Mouse (Mus musculus): ENCODE data around the gene Bcan. TPM values are rescaled to one million over a fixed set of nuclear protein-coding genes. Genes with fewer than 3 reads are reported as not detected.
A peak's percentile ranks its signal among the peaks of the same experiment; 100 is the strongest.

Bcan gene
- polyA plus RNA-seq, 1 experiment from 2014 or later = 139 TPM

- ATAC-seq (ENCODE audit: low FRiP score) = no peak
- Histone ChIP-seq H3K4me2 (no peak overlapping the region), H3K4me1 (peaks cover 34% of the 10 kb centered on the region), H3K9me3 (replicated peaks) (no peaks in the 10 kb centered on the region), H3K27ac (replicated peaks) (no peak overlapping the region), H3K9ac (replicated peaks) (no peak overlapping the region), H3K27me3 (replicated peaks) (peaks cover 88% of the 10 kb centered on the region), H3K36me3 (no peaks in the 10 kb centered on the region), H3K4me3 (replicated peaks) (no peak overlapping the region)
- WGBS = 24% methylated on average over 11 of the region's 11 CpGs
These were observed 4.7 kb downstream of the Bcan start for GRCm38 (mm10) chr3:87995331-87995730.

- Histone ChIP-seq H3K4me3 (replicated peaks) (no peak overlapping the region), H3K27me3 (replicated peaks) (peaks cover 71% of the 10 kb centered on the region), H3K4me1 (peaks cover 22% of the 10 kb centered on the region), H3K9me3 (replicated peaks) (no peaks in the 10 kb centered on the region), H3K27ac (replicated peaks) (no peak overlapping the region), H3K9ac (replicated peaks) (no peak overlapping the region), H3K4me2 (no peak overlapping the region), H3K36me3 (no peaks in the 10 kb centered on the region)
- no peak for ATAC-seq (ENCODE audit: low FRiP score)
- WGBS = 12% methylated on average over 3 of the region's 6 CpGs
These were observed 6.6 kb downstream of the Bcan start for GRCm38 (mm10) chr3:87993436-87993835.

- H3K27me3 ChIP-seq (replicated peaks) = peaks cover 36% of the 10 kb centered on the region
- 45% methylated on average over 10 of the region's 10 CpGs for WGBS
- H3K4me1 ChIP-seq = peaks cover 37% of the 10 kb centered on the region
These were observed 10.1 kb downstream of the Bcan start for GRCm38 (mm10) chr3:87989935-87990334.

GRCm38 (mm10) chr3:87988068-87988467 is 12.0 kb downstream of the Bcan start:
- Histone ChIP-seq H3K4me1 (peaks cover 53% of the 10 kb centered on the region), H3K4me3 (replicated peaks) (peak overlapping the region; percentile 31), H3K27ac (replicated peaks) (peak overlapping the region; percentile 67), H3K4me2 (peak overlapping the region; percentile 63), H3K27me3 (replicated peaks) (peaks cover 17% of the 10 kb centered on the region), H3K9ac (replicated peaks) (peak overlapping the region; percentile 48), H3K36me3 (no peaks in the 10 kb centered on the region), H3K9me3 (replicated peaks) (no peaks in the 10 kb centered on the region)
- 4% methylated on average over 15 of the region's 15 CpGs for WGBS
- ATAC-seq (ENCODE audit: low FRiP score) = peak; percentile 19

More at GRCm38 (mm10) chr3:87989935-87990334, 10.1 kb downstream of the Bcan start:
- no peaks in the 10 kb centered on the region for H3K36me3 ChIP-seq
- no peak overlapping the region for H3K4me2 ChIP-seq
- H3K9me3 ChIP-seq (replicated peaks) = no peaks in the 10 kb centered on the region
- ATAC-seq (ENCODE audit: low FRiP score) = no peak
- no peak overlapping the region for H3K9ac ChIP-seq (replicated peaks)
- H3K27ac ChIP-seq (replicated peaks) = no peak overlapping the region
- H3K4me3 ChIP-seq (replicated peaks) = no peak overlapping the region

- Histone ChIP-seq H3K4me3 (replicated peaks) (peak overlapping the region; percentile 31), H3K27me3 (replicated peaks) (peaks cover 13% of the 10 kb centered on the region), H3K36me3 (no peaks in the 10 kb centered on the region), H3K27ac (replicated peaks) (peak overlapping the region; percentile 67), H3K4me1 (peaks cover 57% of the 10 kb centered on the region), H3K4me2 (peak overlapping the region; percentile 63), H3K9ac (replicated peaks) (peak overlapping the region; percentile 48), H3K9me3 (replicated peaks) (no peaks in the 10 kb centered on the region)
- WGBS = 2% methylated on average over 15 of the region's 15 CpGs
- peak; percentile 80 for ATAC-seq (ENCODE audit: low FRiP score)
These were observed 12.4 kb downstream of the Bcan start for GRCm38 (mm10) chr3:87987633-87988032.

GRCm38 (mm10) chr3:87986868-87987267 is 13.2 kb downstream of the Bcan start:
- Histone ChIP-seq H3K36me3 (no peaks in the 10 kb centered on the region), H3K27ac (replicated peaks) (peak overlapping the region; percentile 67), H3K9me3 (replicated peaks) (no peaks in the 10 kb centered on the region), H3K4me3 (replicated peaks) (peak overlapping the region; percentile 31), H3K27me3 (replicated peaks) (peaks cover 11% of the 10 kb centered on the region), H3K4me1 (peaks cover 64% of the 10 kb centered on the region), H3K9ac (replicated peaks) (peak overlapping the region; percentile 48), H3K4me2 (peak overlapping the region; percentile 63)
- peak; percentile 80 for ATAC-seq (ENCODE audit: low FRiP score)
- WGBS = under 1% methylated on average over 17 of the region's 17 CpGs

GRCm38 (mm10) chr3:87985505-87986320 is 14.3 kb downstream of the Bcan start:
- peaks cover 3% of the 10 kb centered on the region; the same call in 1 of the 2 replicates for H3K27me3 ChIP-seq (replicated peaks)
- peak overlapping the region; percentile 13; the same call in 1 of the 2 replicates for H3K4me2 ChIP-seq
- no peak for ATAC-seq (ENCODE audit: low FRiP score)
- 22% methylated on average over 12 of the region's 12 CpGs for WGBS
- no peak overlapping the region for H3K9ac ChIP-seq (replicated peaks)
- peak overlapping the region; percentile 67 for H3K27ac ChIP-seq (replicated peaks)
- H3K36me3 ChIP-seq = no peaks in the 10 kb centered on the region
- H3K9me3 ChIP-seq (replicated peaks) = no peaks in the 10 kb centered on the region
- peaks cover 73% of the 10 kb centered on the region for H3K4me1 ChIP-seq
- no peak overlapping the region for H3K4me3 ChIP-seq (replicated peaks)

GRCm38 (mm10) chr3:87984094-87984493 is 15.9 kb downstream of the Bcan start:
- Histone ChIP-seq H3K36me3 (no peaks in the 10 kb centered on the region), H3K4me3 (replicated peaks) (no peak overlapping the region), H3K4me1 (peaks cover 82% of the 10 kb centered on the region), H3K27ac (replicated peaks) (no peak overlapping the region), H3K27me3 (replicated peaks) (no peaks in the 10 kb centered on the region; the same call in 1 of the 2 replicates), H3K9ac (replicated peaks) (0 out of 2 replicates have a peak overlapping the region, but pooled peaks have one; percentile 5), H3K9me3 (replicated peaks) (no peaks in the 10 kb centered on the region), H3K4me2 (no peak overlapping the region)
- WGBS = 20% methylated on average over 3 of the region's 3 CpGs
- no peak for ATAC-seq (ENCODE audit: low FRiP score)

GRCm38 (mm10) chr3:87983627-87984026 is 16.4 kb downstream of the Bcan start:
- 61% methylated on average over 6 of the region's 6 CpGs for WGBS
- Histone ChIP-seq H3K4me1 (peaks cover 81% of the 10 kb centered on the region), H3K4me3 (replicated peaks) (no peak overlapping the region), H3K4me2 (peak overlapping the region; percentile 21; the same call in 1 of the 2 replicates), H3K27ac (replicated peaks) (0 out of 2 replicates have a peak overlapping the region, but pooled peaks have one; percentile 75), H3K36me3 (no peaks in the 10 kb centered on the region), H3K27me3 (replicated peaks) (no peaks in the 10 kb centered on the region; the same call in 1 of the 2 replicates), H3K9me3 (replicated peaks) (no peaks in the 10 kb centered on the region), H3K9ac (replicated peaks) (no peak overlapping the region)
- no peak for ATAC-seq (ENCODE audit: low FRiP score)

- peak overlapping the region; percentile 21 for H3K4me2 ChIP-seq
- 10% methylated on average over 13 of the region's 13 CpGs for WGBS
- no peak overlapping the region for H3K9ac ChIP-seq (replicated peaks)
- no peak for ATAC-seq (ENCODE audit: low FRiP score)
- no peaks in the 10 kb centered on the region for H3K36me3 ChIP-seq
- peaks cover 75% of the 10 kb centered on the region for H3K4me1 ChIP-seq
- no peaks in the 10 kb centered on the region for H3K27me3 ChIP-seq (replicated peaks)
- H3K9me3 ChIP-seq (replicated peaks) = no peaks in the 10 kb centered on the region
- no peak overlapping the region for H3K4me3 ChIP-seq (replicated peaks)
- peak overlapping the region; percentile 75 for H3K27ac ChIP-seq (replicated peaks)
These were observed 17.0 kb downstream of the Bcan start for GRCm38 (mm10) chr3:87982836-87983601.

GRCm38 (mm10) chr3:87981894-87982835 is 17.9 kb downstream of the Bcan start:
- ATAC-seq (ENCODE audit: low FRiP score) = no peak
- no peaks in the 10 kb centered on the region for H3K9me3 ChIP-seq (replicated peaks)
- H3K9ac ChIP-seq (replicated peaks) = no peak overlapping the region
- H3K36me3 ChIP-seq = no peaks in the 10 kb centered on the region
- peaks cover 67% of the 10 kb centered on the region for H3K4me1 ChIP-seq
- H3K27ac ChIP-seq (replicated peaks) = peak overlapping the region; percentile 75
- H3K4me2 ChIP-seq = peak overlapping the region; percentile 21
- WGBS = 35% methylated on average over 12 of the region's 12 CpGs
- no peaks in the 10 kb centered on the region for H3K27me3 ChIP-seq (replicated peaks)
- H3K4me3 ChIP-seq (replicated peaks) = no peak overlapping the region

Data from neural tube, embryonic 15.5 days (tissue).